Mouse (Mus musculus): Measurements from ENCODE around the gene Itga1.

Gene Itga1

DNA sequence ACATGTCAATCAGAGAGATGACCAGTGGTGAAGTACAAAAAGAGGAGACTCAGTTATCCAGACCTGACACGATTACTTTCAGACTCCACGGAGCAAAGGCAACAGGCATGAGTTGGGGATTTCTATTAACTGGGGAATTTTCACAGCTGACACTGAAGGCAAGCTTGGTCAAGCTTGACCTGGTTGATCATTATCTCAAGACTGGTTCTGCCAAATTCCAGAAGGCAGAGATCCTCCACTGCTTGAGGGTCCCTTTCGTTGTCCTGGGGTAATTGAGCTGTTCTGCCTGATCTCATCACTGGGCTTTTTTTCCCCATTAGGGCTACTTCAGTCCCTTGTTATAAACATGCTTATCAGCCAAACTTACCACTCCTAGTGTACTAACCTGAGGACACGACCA, 7.9 kb upstream of the Itga1 start:
- Histone ChIP-seq H3K4me3 (replicated peaks; ENCODE audit: low read length) (no peak overlapping the region), H3K27me3 (ENCODE audit: insufficient read depth, low read length) (peaks cover 23% of the 10 kb centered on the region; the same call in 1 of the 2 replicates), H3K36me3 (ENCODE audit: insufficient read depth, low read length) (no peaks in the 10 kb centered on the region), H3K4me1 (replicated peaks; ENCODE audit: low read depth, low read length) (peaks cover 9% of the 10 kb centered on the region; the same call in 1 of the 2 replicates), H3K9me3 (ENCODE audit: low read length) (no peaks in the 10 kb centered on the region)
- no peak for TF ChIP-seq NANOG (IDR thresholded peaks at IDR 0.05; ENCODE audit: borderline replicate concordance, low read length)

DNA sequence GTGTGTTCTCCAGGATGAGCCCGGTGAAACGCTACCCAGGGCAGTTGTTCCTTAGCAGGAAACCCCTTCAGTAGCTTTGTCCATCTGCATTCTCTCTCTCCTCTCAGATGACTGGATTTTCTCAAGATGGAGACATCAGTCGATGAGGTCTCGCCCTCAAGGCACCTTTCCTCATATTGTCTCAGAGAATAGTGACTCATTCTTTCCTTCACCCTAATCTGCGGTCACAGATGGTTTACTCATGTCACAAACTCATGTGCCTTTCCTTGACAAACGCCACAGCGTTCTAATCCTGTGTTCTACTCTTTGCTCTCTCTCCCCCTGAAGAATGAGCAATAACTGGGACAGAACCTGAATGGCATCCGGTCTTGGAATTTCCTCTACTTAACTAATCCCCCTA, 5.7 kb upstream of the Itga1 start:
- Histone ChIP-seq H3K27me3 (ENCODE audit: insufficient read depth, low read length) (peaks cover 33% of the 10 kb centered on the region), H3K36me3 (ENCODE audit: insufficient read depth, low read length) (no peaks in the 10 kb centered on the region)
- no peak for TF ChIP-seq NANOG (IDR thresholded peaks at IDR 0.05; ENCODE audit: borderline replicate concordance, low read length)
- no peak for TF ChIP-seq POU5F1 (IDR thresholded peaks at IDR 0.05; ENCODE audit: borderline replicate concordance, low read length)
- TF ChIP-seq CTCF (conservative IDR thresholded peaks at IDR 0.05; ENCODE audit: low read length): no peak

DNA sequence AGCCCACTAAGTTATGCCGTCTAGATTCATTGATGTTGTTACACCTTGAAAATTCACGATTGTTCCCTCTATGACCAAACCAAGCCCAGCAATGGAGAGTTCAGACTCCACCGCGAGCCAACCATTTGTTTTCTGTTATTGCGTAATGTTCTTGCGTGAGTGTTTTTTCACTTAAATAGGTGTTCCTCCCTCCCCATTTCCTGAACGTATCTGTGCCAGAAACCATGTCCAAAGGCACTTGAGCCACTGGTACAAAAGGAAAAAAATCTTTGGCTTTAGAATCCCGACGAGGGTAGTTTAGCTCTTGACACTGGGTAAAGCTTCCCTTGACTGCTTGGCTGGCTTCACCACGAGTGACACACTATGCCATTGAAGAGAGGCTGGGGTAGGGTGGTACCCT, 4.4 kb upstream of the Itga1 start:
- no peak overlapping the region for H3K4me3 ChIP-seq (replicated peaks; ENCODE audit: low read length)
- peaks cover 43% of the 10 kb centered on the region for H3K27me3 ChIP-seq (ENCODE audit: insufficient read depth, low read length)
- H3K9me3 ChIP-seq (ENCODE audit: low read length): peaks cover 15% of the 10 kb centered on the region
- H3K36me3 ChIP-seq (ENCODE audit: insufficient read depth, low read length): no peaks in the 10 kb centered on the region
- TF ChIP-seq POU5F1 (IDR thresholded peaks at IDR 0.05; ENCODE audit: borderline replicate concordance, low read length) (no peak), NANOG (IDR thresholded peaks at IDR 0.05; ENCODE audit: borderline replicate concordance, low read length) (no peak), CTCF (conservative IDR thresholded peaks at IDR 0.05; ENCODE audit: low read length) (no peak)
- peaks cover 14% of the 10 kb centered on the region; the same call in 1 of the 2 replicates for H3K4me1 ChIP-seq (replicated peaks; ENCODE audit: low read depth, low read length)

More for the DNA sequence above, 5.7 kb upstream of the Itga1 start:
- Histone ChIP-seq H3K4me1 (replicated peaks; ENCODE audit: low read depth, low read length) (peaks cover 12% of the 10 kb centered on the region; the same call in 1 of the 2 replicates), H3K4me3 (replicated peaks; ENCODE audit: low read length) (no peak overlapping the region), H3K9me3 (ENCODE audit: low read length) (peaks cover 15% of the 10 kb centered on the region)

DNA sequence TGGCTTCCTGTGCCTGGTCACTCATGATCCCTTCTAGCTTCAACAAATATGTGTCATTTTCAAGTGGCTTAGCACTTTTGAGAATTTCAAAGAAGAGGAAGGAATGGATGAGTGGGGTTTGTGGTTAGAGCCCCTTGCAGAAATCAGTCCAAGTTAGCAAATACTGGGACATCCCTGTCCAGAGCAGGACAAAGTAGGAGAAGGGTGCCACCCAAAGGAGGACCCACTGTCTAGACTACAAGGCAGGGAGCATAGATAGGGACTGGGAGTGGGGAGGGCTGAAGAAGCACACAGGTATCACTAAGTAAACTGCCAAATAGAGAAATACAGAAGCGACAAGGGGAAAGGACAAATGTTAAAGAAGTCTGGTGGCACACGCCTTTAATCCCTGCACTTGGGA, 990 bp upstream of the Itga1 start:
- Histone ChIP-seq H3K36me3 (ENCODE audit: insufficient read depth, low read length) (no peaks in the 10 kb centered on the region), H3K4me3 (replicated peaks; ENCODE audit: low read length) (no peak overlapping the region), H3K9me3 (ENCODE audit: low read length) (peaks cover 15% of the 10 kb centered on the region), H3K4me1 (replicated peaks; ENCODE audit: low read depth, low read length) (peaks cover 32% of the 10 kb centered on the region), H3K27me3 (ENCODE audit: insufficient read depth, low read length) (peaks cover 57% of the 10 kb centered on the region)
- TF ChIP-seq CTCF (conservative IDR thresholded peaks at IDR 0.05; ENCODE audit: low read length) (no peak), NANOG (IDR thresholded peaks at IDR 0.05; ENCODE audit: borderline replicate concordance, low read length) (no peak), POU5F1 (IDR thresholded peaks at IDR 0.05; ENCODE audit: borderline replicate concordance, low read length) (no peak)

DNA sequence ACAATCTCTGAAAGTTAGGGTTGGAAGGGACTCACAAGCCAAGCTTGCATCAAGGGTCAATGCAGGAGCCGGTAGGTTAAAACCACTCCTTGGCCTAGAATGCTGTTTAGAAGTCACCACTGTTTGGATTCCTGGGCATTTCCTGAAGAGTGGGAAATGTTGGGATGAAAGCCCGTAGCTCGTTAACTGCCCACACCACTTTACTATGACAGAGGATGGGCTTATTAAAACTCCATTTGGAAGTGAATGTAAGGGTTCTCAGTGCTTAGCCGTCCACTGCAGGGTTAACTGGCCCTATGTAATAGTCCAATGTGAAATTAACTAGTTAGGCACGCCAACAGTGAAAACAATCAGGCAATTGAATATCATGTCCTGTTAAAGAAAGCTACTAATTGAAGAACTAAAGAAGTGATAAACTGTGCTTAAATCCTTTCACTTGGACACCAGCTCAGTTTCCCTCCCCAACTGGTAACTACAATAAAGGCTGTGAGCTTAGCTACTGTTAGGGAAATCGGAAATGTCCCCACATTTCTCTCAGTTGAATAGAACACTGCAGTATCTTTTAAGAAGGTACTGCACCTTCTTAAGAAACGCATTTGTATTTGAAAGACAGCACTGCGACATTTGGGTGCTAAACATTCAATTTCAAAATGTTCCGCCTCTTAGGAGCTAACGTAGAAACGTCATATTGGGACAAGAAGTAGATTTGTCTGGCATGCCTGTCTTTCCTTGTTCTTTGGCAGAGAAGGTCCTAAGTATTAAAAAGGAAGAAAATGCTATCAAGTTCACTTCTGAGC, 1.2 kb downstream of the Itga1 start:
- Histone ChIP-seq H3K36me3 (ENCODE audit: insufficient read depth, low read length) (no peaks in the 10 kb centered on the region), H3K4me3 (replicated peaks; ENCODE audit: low read length) (peak overlapping the region; percentile 79), H3K4me1 (replicated peaks; ENCODE audit: low read depth, low read length) (peaks cover 39% of the 10 kb centered on the region), H3K9me3 (ENCODE audit: low read length) (peaks cover 15% of the 10 kb centered on the region), H3K27me3 (ENCODE audit: insufficient read depth, low read length) (peaks cover 52% of the 10 kb centered on the region)
- TF ChIP-seq NANOG (IDR thresholded peaks at IDR 0.05; ENCODE audit: borderline replicate concordance, low read length) (peak; percentile 97), POU5F1 (IDR thresholded peaks at IDR 0.05; ENCODE audit: borderline replicate concordance, low read length) (no peak)

DNA sequence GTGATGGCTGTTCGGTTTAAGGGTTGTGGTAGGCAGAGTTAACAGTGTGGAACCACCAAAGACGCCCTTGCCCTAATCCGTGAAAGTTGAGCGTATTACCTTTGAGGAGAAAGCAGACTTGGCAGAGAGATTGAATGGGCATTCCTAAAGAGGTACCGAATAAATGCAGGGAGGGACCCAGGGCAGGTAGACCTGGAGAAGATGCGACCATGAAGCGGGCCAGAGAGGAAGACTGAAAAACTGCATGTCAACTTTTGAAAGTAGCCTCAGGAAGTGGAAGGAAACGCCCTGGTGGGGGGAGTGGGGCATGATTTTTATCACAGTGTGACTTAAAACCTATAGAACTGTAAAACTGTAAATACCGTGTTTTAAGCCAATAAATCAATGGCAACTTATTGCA, 2.4 kb downstream of the Itga1 start:
- Histone ChIP-seq H3K4me3 (replicated peaks; ENCODE audit: low read length) (no peak overlapping the region), H3K9me3 (ENCODE audit: low read length) (peaks cover 13% of the 10 kb centered on the region), H3K36me3 (ENCODE audit: insufficient read depth, low read length) (no peaks in the 10 kb centered on the region), H3K27me3 (ENCODE audit: insufficient read depth, low read length) (peaks cover 56% of the 10 kb centered on the region), H3K4me1 (replicated peaks; ENCODE audit: low read depth, low read length) (peaks cover 39% of the 10 kb centered on the region)
- no peak for TF ChIP-seq POU5F1 (IDR thresholded peaks at IDR 0.05; ENCODE audit: borderline replicate concordance, low read length)
- TF ChIP-seq CTCF (conservative IDR thresholded peaks at IDR 0.05; ENCODE audit: low read length): no peak
- TF ChIP-seq NANOG (IDR thresholded peaks at IDR 0.05; ENCODE audit: borderline replicate concordance, low read length): no peak

DNA sequence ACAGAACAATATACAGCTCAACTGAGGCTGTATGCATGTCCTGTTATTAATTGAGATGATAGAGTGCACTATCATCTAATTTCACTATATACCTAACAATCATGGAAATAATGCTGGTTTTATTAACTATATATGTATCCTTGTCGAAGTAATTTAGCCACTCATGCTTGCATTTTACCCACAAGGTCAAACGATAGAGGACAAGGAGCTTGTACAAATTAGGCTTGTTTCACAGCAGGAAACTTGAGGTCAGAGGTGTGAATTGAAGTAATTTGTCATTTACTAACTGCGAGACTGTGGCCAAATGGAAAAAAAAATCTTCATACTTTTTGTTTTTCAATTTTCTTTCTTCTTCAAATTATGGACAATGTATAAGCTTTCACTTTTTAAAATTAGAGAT, 3.5 kb downstream of the Itga1 start:
- Histone ChIP-seq H3K27me3 (ENCODE audit: insufficient read depth, low read length) (peaks cover 51% of the 10 kb centered on the region), H3K4me3 (replicated peaks; ENCODE audit: low read length) (no peak overlapping the region), H3K4me1 (replicated peaks; ENCODE audit: low read depth, low read length) (peaks cover 39% of the 10 kb centered on the region), H3K36me3 (ENCODE audit: insufficient read depth, low read length) (no peaks in the 10 kb centered on the region), H3K9me3 (ENCODE audit: low read length) (peaks cover 3% of the 10 kb centered on the region)
- TF ChIP-seq POU5F1 (IDR thresholded peaks at IDR 0.05; ENCODE audit: borderline replicate concordance, low read length): no peak
- no peak for TF ChIP-seq NANOG (IDR thresholded peaks at IDR 0.05; ENCODE audit: borderline replicate concordance, low read length)
- no peak for TF ChIP-seq CTCF (conservative IDR thresholded peaks at IDR 0.05; ENCODE audit: low read length)

DNA sequence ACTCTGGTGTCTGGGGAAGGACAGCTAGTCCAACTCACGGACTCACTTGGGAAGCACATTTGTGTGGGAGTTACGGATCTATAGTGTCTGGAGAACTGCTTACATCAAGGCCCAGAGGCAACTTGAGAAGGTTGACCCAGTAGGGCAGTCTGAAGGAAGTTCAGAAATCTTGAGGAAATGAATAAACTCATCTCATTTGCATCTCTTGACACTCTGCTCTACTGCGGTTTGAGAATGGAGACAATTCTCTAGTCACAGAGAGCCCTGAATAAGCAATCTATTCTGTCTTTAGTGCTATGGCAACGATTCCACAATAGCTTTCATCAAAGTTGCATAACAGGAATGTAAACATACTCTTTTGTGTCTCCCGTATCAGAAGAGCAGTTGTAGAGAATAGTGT, 4.8 kb downstream of the Itga1 start:
- H3K9me3 ChIP-seq (ENCODE audit: low read length): no peaks in the 10 kb centered on the region
- H3K36me3 ChIP-seq (ENCODE audit: insufficient read depth, low read length): no peaks in the 10 kb centered on the region
- peaks cover 40% of the 10 kb centered on the region for H3K4me1 ChIP-seq (replicated peaks; ENCODE audit: low read depth, low read length)
- H3K27me3 ChIP-seq (ENCODE audit: insufficient read depth, low read length): peaks cover 44% of the 10 kb centered on the region
- TF ChIP-seq NANOG (IDR thresholded peaks at IDR 0.05; ENCODE audit: borderline replicate concordance, low read length) (no peak), POU5F1 (IDR thresholded peaks at IDR 0.05; ENCODE audit: borderline replicate concordance, low read length) (no peak), CTCF (conservative IDR thresholded peaks at IDR 0.05; ENCODE audit: low read length) (no peak)
- no peak overlapping the region for H3K4me3 ChIP-seq (replicated peaks; ENCODE audit: low read length)

DNA sequence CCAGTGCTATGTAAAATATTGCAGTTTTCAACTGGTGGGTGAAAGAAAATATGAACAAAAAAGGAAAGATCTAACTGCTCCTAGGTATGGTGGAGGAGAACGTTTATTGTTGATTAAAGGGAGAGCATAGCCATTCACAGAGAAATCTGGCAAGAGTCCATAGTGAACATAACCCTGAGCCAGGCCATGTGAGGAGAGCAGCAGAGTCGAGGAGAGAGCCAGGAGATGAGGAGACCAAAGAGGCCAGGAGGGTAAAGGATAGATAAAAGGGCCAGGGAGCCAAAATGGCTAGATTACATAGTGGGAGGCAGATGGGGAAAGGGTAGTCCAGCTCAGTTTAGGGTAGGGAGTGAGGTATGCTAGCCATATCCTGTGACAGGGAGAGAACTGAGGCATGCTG, 5.5 kb downstream of the Itga1 start:
- no peaks in the 10 kb centered on the region for H3K9me3 ChIP-seq (ENCODE audit: low read length)
- H3K4me3 ChIP-seq (replicated peaks; ENCODE audit: low read length): no peak overlapping the region
- peaks cover 45% of the 10 kb centered on the region for H3K4me1 ChIP-seq (replicated peaks; ENCODE audit: low read depth, low read length)
- TF ChIP-seq POU5F1 (IDR thresholded peaks at IDR 0.05; ENCODE audit: borderline replicate concordance, low read length) (no peak), NANOG (IDR thresholded peaks at IDR 0.05; ENCODE audit: borderline replicate concordance, low read length) (no peak), CTCF (conservative IDR thresholded peaks at IDR 0.05; ENCODE audit: low read length) (no peak)
- H3K27me3 ChIP-seq (ENCODE audit: insufficient read depth, low read length): peaks cover 37% of the 10 kb centered on the region
- no peaks in the 10 kb centered on the region for H3K36me3 ChIP-seq (ENCODE audit: insufficient read depth, low read length)
